Mouse (Mus musculus) kidney, adult 2 months (tissue): Measurements from ENCODE around the gene Slc39a12. TPM values are rescaled to one million over a fixed set of nuclear protein-coding genes. Genes with fewer than 3 reads are reported as not detected.

Source experiments
- DNase-seq: peaks from one replicate; pipeline ENCODE4 v3.0.0; 2021
- H3K27ac ChIP-seq: fragments of 200-500 bp; 2 replicates; pipeline ENCODE4 v1.5.1; 2012; ENCODE audit warnings: low read depth, low read length, control low read depth, inconsistent platforms; ENCODE audit not compliant: insufficient read depth
- H3K27me3 ChIP-seq: fragments of 200-500 bp; replicated peaks from 2 replicates; pipeline ENCODE4 v1.6.1; 2012; ENCODE audit warnings: mild to moderate bottlenecking, moderate library complexity, low read length, inconsistent platforms; ENCODE audit not compliant: control insufficient read depth, insufficient read depth
- H3K36me3 ChIP-seq: fragments of 200-500 bp; 2 replicates; pipeline ENCODE4 v1.6.1; 2012; ENCODE audit warnings: mild to moderate bottlenecking, moderate library complexity, low read length, inconsistent platforms; ENCODE audit not compliant: control insufficient read depth, insufficient read depth
- H3K4me1 ChIP-seq: fragments of 200-500 bp; 2 replicates; pipeline ENCODE4 v1.6.1; 2011; ENCODE audit warnings: low read length; ENCODE audit not compliant: control insufficient read depth, insufficient read depth
- H3K4me3 ChIP-seq: fragments of 200-500 bp; 2 replicates; pipeline ENCODE4 v1.5.1; 2011; ENCODE audit warnings: mild to moderate bottlenecking, low read depth, low read length, control low read depth; ENCODE audit not compliant: insufficient read depth
- CTCF ChIP-seq: fragments of 200-500 bp; conservative IDR thresholded peaks from 2 replicates; pipeline ENCODE4 v1.5.1; 2011; ENCODE audit warnings: low read depth, mild to moderate bottlenecking, control low read depth, low read length, moderate library complexity, mixed read lengths; ENCODE audit not compliant: insufficient read depth, insufficient read length
- POLR2A ChIP-seq: fragments of 200-500 bp; IDR thresholded peaks from one replicate; pipeline ENCODE4 v1.6.1; 2011; ENCODE audit warnings: low read depth, low read length, control low read depth
- WGBS: fragments of 180-500 bp; shearing (Covaris S2); methylation state at CpG from one replicate; pipeline ENCODE4 v1.1.7; 2018; 5-methylcytosine and 5-hydroxymethylcytosine counted together
- polyA plus RNA-seq: library from polyadenylated mRNA; depleted of rRNA; stranded (reverse); fragments of >200 nt; gene quantifications from 2 replicates; pipeline ENCODE4 v1.2.3, GENCODE M21; 2012; rRNA removed

Gene Slc39a12
- polyA plus RNA-seq, 1 experiment: 0.05 TPM

GRCm38 (mm10) chr2:14534325-14535077 is 146.4 kb downstream of the Slc39a12 start:
- no peak overlapping the region for H3K4me3 ChIP-seq
- DNase-seq: no peak

GRCm38 (mm10) chr2:14535246-14535671 is 147.1 kb downstream of the Slc39a12 start:
- no peaks in the 10 kb centered on the region for H3K36me3 ChIP-seq

More at GRCm38 (mm10) chr2:14534325-14535077, 146.4 kb downstream of the Slc39a12 start:
- TF ChIP-seq CTCF: no peak
- WGBS: 73% methylated on average over 3 of the region's 3 CpGs
- H3K36me3 ChIP-seq: no peaks in the 10 kb centered on the region
- no peaks in the 10 kb centered on the region for H3K27me3 ChIP-seq
- H3K4me1 ChIP-seq: no peaks in the 10 kb centered on the region
- no peak overlapping the region for H3K27ac ChIP-seq

GRCm38 (mm10) chr2:14537781-14538180 is 149.7 kb downstream of the Slc39a12 start:
- no peaks in the 10 kb centered on the region for H3K4me1 ChIP-seq

More at GRCm38 (mm10) chr2:14535246-14535671, 147.1 kb downstream of the Slc39a12 start:
- Histone ChIP-seq H3K27ac (no peak overlapping the region), H3K4me1 (no peaks in the 10 kb centered on the region), H3K4me3 (no peak overlapping the region), H3K27me3 (no peaks in the 10 kb centered on the region)
- no peak for DNase-seq
- TF ChIP-seq CTCF (no peak), POLR2A (no peak)
- 75% methylated on average over 3 of the region's 3 CpGs for WGBS

GRCm38 (mm10) chr2:14543355-14543754 is 155.2 kb downstream of the Slc39a12 start:
- no peaks in the 10 kb centered on the region; the same call in 1 of the 2 replicates for H3K27me3 ChIP-seq
- H3K4me3 ChIP-seq: no peak overlapping the region
- WGBS: 29% methylated on average over 3 of the region's 3 CpGs
- no peaks in the 10 kb centered on the region for H3K36me3 ChIP-seq
- DNase-seq: peak; percentile 9
- no peaks in the 10 kb centered on the region for H3K4me1 ChIP-seq
- H3K27ac ChIP-seq: no peak overlapping the region
- TF ChIP-seq CTCF (no peak), POLR2A (no peak)

More at GRCm38 (mm10) chr2:14537781-14538180, 149.7 kb downstream of the Slc39a12 start:
- Histone ChIP-seq H3K27ac (no peak overlapping the region), H3K4me3 (no peak overlapping the region), H3K36me3 (no peaks in the 10 kb centered on the region), H3K27me3 (no peaks in the 10 kb centered on the region)
- DNase-seq: no peak
- TF ChIP-seq POLR2A: no peak
- no peak for TF ChIP-seq CTCF
- WGBS: 50% methylated on average over 3 of the region's 3 CpGs

DNA sequence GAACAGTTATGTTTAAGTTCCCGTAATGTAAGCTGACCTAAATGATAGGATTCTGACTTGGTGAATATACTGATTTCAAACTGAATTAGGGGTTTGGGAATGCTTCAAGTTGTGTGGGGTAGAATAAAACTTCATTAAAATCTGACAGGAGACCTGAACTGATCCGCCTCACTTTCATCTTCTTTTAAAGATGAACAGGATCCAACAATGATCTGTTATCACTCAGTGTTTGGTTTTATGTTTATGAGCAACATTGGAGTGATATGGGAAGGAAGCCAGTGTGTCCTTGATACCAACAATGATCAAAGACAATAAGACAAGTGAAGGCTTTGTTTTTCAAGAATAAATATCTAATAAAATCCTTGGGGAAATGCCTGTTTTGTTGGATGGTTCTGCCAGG is 155.7 kb downstream of the Slc39a12 start:
- no peaks in the 10 kb centered on the region; the same call in 1 of the 2 replicates for H3K27me3 ChIP-seq
- TF ChIP-seq CTCF (no peak), POLR2A (no peak)
- no peaks in the 10 kb centered on the region for H3K36me3 ChIP-seq
- no peaks in the 10 kb centered on the region for H3K4me1 ChIP-seq
- DNase-seq: no peak
- H3K27ac ChIP-seq: no peak overlapping the region
- no peak overlapping the region for H3K4me3 ChIP-seq
- WGBS: 84% methylated on average over 2 of the region's 2 CpGs

Other genes starting within 250 kb of the Slc39a12 start
- gene Tmem236, start 213.8 kb upstream of the Slc39a12 start, polyA plus RNA-seq: 0.03 and 0.05 TPM in 2 replicates
- gene Mrc1, start 158.9 kb upstream of the Slc39a12 start, polyA plus RNA-seq: 0.71 and 1.6 TPM in 2 replicates
- 1.4 and 1.6 TPM in 2 replicates for gene Cacnb2, start 214.8 kb downstream of the Slc39a12 start, polyA plus RNA-seq